Mouse (Mus musculus) stomach, embryonic 15.5 days (tissue): Measurements from ENCODE around the gene Txk. TPM values are rescaled to one million over a fixed set of nuclear protein-coding genes. Genes with fewer than 3 reads are reported as not detected.

Experiments
- ATAC-seq: fragments of 200-750 bp; cut with Nextera tagmentation; 2 replicates; pipeline ENCODE4 v1.8.0; 2017; ENCODE audit warnings: low read depth, moderate number of reproducible peaks, moderate TSS enrichment; ENCODE audit not compliant: insufficient read depth, low FRiP score
- H3K27ac ChIP-seq: fragments of 300-500 bp; sonication (generic); 2 replicates; pipeline ENCODE4 v1.5.1; 2015; ENCODE audit warnings: mild to moderate bottlenecking, inconsistent platforms
- H3K27me3 ChIP-seq: fragments of 300-500 bp; sonication (generic); replicated peaks from 2 replicates; pipeline ENCODE4 v1.6.1; 2015; ENCODE audit warnings: inconsistent platforms
- H3K36me3 ChIP-seq: fragments of 300-500 bp; sonication (generic); 2 replicates; pipeline ENCODE4 v1.6.1; 2015; ENCODE audit warnings: inconsistent platforms
- H3K4me1 ChIP-seq: fragments of 300-500 bp; sonication (generic); 2 replicates; pipeline ENCODE4 v1.6.1; 2015; ENCODE audit warnings: inconsistent platforms
- H3K4me2 ChIP-seq: fragments of 300-500 bp; sonication (generic); 2 replicates; pipeline ENCODE4 v1.6.1; 2015; ENCODE audit warnings: mild to moderate bottlenecking, inconsistent platforms
- H3K4me3 ChIP-seq: fragments of 300-500 bp; sonication (generic); replicated peaks from 2 replicates; pipeline ENCODE4 v1.5.1; 2015; ENCODE audit warnings: inconsistent platforms
- H3K9ac ChIP-seq: fragments of 300-500 bp; sonication (generic); 2 replicates; pipeline ENCODE4 v1.6.1; 2015; ENCODE audit warnings: inconsistent platforms
- H3K9me3 ChIP-seq: fragments of 300-500 bp; sonication (generic); 2 replicates; pipeline ENCODE4 v1.6.1; 2016; ENCODE audit warnings: inconsistent platforms
- WGBS: fragments of 180-500 bp; shearing (Covaris S2); methylation state at CpG from one replicate; pipeline ENCODE4 v1.1.7; 2015; 5-methylcytosine and 5-hydroxymethylcytosine counted together
- polyA plus RNA-seq: library from polyadenylated mRNA; unstranded; fragments of >200 nt; fragmentation: Nextera tagmentation; extraction: Ambion mirVana; gene quantifications from 2 replicates; pipeline ENCODE4 v1.2.1, GENCODE M21; 2015

Gene Txk
- polyA plus RNA-seq, 1 experiment from 2014 or later: 0.36 TPM

DNA sequence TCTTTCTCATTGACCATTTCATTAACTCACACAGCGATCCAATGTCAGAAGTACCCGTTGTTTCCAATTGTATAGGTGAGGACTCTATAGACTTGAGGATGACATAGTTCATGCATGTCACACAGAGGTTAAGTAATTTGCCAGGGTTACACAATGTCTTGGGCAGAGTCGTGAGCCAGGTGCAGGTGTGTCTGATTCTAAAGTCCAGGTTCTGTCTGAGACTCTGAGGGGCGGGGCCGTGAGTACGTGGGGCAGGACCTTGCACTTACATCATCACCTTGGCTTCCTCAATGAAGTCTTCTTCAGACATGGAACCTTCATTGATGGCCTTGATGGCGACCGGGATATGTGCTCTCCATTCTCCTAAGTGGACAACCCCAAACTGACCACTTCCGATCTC lies 42.6 kb downstream of the Txk start:
- 0 out of 2 replicates have a peak, but pooled peaks have one; percentile 35 for ATAC-seq
- Histone ChIP-seq H3K4me2 (no peak overlapping the region), H3K4me3 (no peak overlapping the region), H3K27ac (no peak overlapping the region), H3K9me3 (no peaks in the 10 kb centered on the region), H3K4me1 (no peaks in the 10 kb centered on the region), H3K9ac (no peak overlapping the region), H3K27me3 (no peaks in the 10 kb centered on the region), H3K36me3 (no peaks in the 10 kb centered on the region)
- 85% methylated on average over 9 of the region's 9 CpGs for WGBS

DNA sequence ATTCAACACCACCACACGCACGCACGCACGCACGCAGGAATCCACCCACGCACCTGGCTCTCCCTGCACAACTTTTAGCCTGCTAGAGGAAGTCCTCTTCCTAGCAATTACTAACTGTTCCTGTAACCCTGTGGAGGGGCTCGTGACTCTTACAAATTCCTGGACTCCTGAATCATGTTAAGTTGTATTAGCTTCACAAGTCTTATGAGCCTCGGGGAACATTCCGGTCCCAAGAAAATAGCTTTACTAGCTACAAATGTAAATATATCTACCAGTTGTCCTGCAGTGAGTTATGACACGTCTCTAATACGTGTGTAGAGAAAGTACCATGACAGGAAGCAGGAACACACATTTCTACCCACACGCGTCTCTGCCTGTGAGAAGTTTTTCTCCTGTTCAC lies 43.1 kb downstream of the Txk start:
- H3K4me3 ChIP-seq: no peak overlapping the region
- no peaks in the 10 kb centered on the region for H3K36me3 ChIP-seq
- no peak overlapping the region for H3K27ac ChIP-seq
- 75% methylated on average over 13 of the region's 13 CpGs for WGBS
- H3K4me2 ChIP-seq: no peak overlapping the region
- ATAC-seq: no peak
- H3K27me3 ChIP-seq: no peaks in the 10 kb centered on the region
- H3K9me3 ChIP-seq: no peaks in the 10 kb centered on the region
- no peak overlapping the region for H3K9ac ChIP-seq
- no peaks in the 10 kb centered on the region for H3K4me1 ChIP-seq

DNA sequence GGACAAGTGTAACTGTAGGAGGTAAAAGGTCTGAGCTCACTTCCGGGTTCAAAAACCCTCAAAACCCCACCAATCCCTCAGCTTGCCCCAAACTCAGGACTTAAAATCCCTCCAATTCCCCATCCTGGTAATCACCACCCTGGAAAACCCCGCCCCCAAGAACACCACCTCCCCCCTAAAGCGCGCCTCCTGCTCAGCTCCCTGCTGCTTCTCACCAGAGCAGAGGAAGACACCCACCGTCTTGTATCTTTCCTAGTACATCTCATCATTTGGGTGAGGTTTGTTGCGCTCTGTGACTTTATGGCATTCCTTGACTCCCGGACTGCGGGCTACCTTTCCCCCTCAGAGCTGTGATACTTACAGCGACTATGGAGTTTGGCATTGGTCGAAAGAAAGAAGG lies 45.9 kb downstream of the Txk start:
- H3K9me3 ChIP-seq: no peaks in the 10 kb centered on the region
- ATAC-seq: no peak
- H3K27me3 ChIP-seq: no peaks in the 10 kb centered on the region
- H3K4me1 ChIP-seq: no peaks in the 10 kb centered on the region
- no peak overlapping the region for H3K27ac ChIP-seq
- H3K9ac ChIP-seq: no peak overlapping the region
- H3K4me3 ChIP-seq: no peak overlapping the region
- no peak overlapping the region for H3K4me2 ChIP-seq
- H3K36me3 ChIP-seq: no peaks in the 10 kb centered on the region
- 66% methylated on average over 10 of the region's 10 CpGs for WGBS

DNA sequence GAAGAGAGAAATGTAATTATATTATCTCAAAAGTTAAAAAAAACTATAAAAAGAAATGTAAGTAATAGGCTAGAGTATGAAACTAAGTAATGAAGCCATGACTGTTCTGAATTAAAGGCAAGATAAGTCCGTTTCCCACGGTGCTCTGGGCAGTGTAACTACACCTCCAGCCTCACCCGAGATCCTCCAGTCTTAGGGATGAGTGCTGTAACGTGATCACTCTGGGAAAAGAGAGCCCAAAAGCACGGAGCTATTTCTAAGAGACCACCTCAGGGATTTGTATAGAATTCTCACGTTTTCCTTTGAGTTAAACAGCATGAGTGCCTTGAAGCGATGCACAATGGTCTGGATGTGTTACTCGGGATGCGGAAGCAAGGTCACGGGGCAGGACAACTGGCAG lies 46.5 kb downstream of the Txk start:
- no peak for ATAC-seq
- WGBS: 50% methylated on average over 10 of the region's 10 CpGs
- Histone ChIP-seq H3K9me3 (no peaks in the 10 kb centered on the region), H3K27me3 (no peaks in the 10 kb centered on the region), H3K4me2 (no peak overlapping the region), H3K36me3 (no peaks in the 10 kb centered on the region), H3K9ac (no peak overlapping the region), H3K4me1 (no peaks in the 10 kb centered on the region), H3K27ac (no peak overlapping the region), H3K4me3 (no peak overlapping the region)

DNA sequence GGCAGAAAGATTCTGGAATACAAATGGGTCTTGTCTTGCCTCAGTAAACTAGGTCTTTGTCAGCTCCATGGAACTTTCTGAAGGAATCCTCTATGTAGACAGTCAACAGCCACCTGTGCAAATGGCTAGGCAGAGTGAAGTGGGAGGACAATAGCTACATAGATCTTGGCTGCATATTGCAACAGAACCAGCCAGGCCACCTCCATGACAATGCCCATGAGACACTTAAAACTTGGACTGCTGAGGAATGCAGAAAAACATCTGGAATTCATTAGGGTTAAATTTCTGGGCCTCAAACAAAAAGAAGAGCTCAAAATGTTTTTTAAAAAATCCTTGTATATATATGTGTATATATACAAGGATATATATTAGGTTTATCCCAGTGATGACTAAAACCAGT lies 50.4 kb downstream of the Txk start:
- Histone ChIP-seq H3K4me1 (no peaks in the 10 kb centered on the region; the same call in 1 of the 2 replicates), H3K9me3 (no peaks in the 10 kb centered on the region), H3K27ac (no peak overlapping the region), H3K4me3 (no peak overlapping the region), H3K27me3 (no peaks in the 10 kb centered on the region), H3K9ac (no peak overlapping the region), H3K4me2 (no peak overlapping the region), H3K36me3 (no peaks in the 10 kb centered on the region)
- no peak for ATAC-seq

DNA sequence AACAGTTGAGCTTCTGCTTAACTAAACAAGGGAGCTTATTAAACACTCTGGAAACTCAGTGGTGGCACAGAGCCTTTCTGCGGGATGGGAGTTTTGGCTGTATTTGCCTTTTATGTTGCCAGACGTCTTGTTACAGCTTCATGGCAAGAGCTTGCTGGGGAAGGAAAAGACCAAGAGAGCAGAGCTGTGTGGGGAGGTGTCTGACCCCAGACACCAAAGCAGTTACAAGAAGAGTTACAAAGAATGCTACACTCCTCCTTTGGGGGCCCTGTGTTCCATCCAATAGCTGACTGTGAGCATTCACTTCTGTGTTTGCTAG lies 53.1 kb downstream of the Txk start:
- Histone ChIP-seq H3K9ac (no peak overlapping the region), H3K9me3 (no peaks in the 10 kb centered on the region), H3K4me1 (no peaks in the 10 kb centered on the region; the same call in 1 of the 2 replicates), H3K36me3 (no peaks in the 10 kb centered on the region), H3K4me2 (no peak overlapping the region), H3K27me3 (no peaks in the 10 kb centered on the region), H3K27ac (peak overlapping the region; percentile 35; the same call in 1 of the 2 replicates), H3K4me3 (no peak overlapping the region)
- ATAC-seq: no peak
- 32% methylated on average over 2 of the region's 2 CpGs for WGBS

DNA sequence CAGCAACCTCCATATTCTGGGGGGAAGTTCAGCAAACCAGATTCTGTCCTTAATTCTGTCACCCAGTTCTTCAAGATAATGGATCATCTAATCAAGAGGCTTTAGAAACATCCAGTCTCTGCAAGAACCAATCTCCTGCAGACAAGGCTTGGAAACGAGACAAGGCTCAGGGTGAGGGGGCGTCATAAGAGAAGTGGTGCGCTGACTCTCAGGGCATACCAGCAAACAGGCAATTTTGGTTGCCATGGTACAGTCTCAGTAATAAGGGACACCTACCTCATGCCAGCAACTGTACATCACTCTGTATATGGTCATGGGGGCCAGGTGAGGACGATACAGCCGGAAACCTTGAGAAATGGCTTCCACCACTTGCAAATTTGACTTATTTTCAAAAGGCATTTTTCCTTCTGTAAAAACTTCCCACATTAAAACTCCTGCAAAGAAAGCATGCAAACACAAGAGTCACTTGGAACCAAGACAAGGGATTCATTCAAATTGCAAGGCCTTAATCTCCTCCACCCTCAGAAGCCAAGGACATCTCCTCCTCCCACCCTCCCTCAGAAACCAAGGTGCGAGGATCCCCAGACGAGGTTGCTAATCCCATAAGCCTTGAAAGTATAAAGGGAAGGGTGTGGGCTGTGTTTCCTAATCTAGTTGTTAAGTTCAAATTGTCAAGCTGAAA lies 53.6 kb downstream of the Txk start:
- Histone ChIP-seq H3K4me1 (no peaks in the 10 kb centered on the region; the same call in 1 of the 2 replicates), H3K27ac (peak overlapping the region; percentile 35; the same call in 1 of the 2 replicates), H3K4me2 (no peak overlapping the region), H3K9ac (no peak overlapping the region), H3K4me3 (no peak overlapping the region), H3K27me3 (no peaks in the 10 kb centered on the region), H3K9me3 (no peaks in the 10 kb centered on the region), H3K36me3 (no peaks in the 10 kb centered on the region)
- WGBS: 61% methylated on average over 7 of the region's 7 CpGs
- ATAC-seq: no peak

DNA sequence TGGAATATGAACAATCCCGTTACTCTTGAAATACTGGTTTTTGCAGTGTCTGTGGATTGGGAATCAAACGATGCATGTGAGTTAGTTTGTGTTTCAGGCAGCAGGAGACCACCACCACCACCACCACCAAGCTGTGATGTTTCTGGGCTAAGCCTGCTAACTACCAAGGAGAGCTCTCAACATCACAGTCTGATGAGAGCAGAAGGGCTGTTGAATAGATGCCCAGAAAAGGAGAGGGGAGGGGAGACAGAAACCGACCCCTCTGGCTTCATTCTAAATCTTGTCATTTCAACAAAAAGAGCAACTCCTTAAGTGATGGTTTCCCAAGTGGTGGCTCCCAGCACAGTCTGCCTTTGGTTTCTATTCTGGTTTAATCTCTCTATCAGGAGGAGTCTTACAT lies 54.2 kb downstream of the Txk start:
- Histone ChIP-seq H3K4me1 (no peaks in the 10 kb centered on the region; the same call in 1 of the 2 replicates), H3K27ac (no peak overlapping the region), H3K9me3 (no peaks in the 10 kb centered on the region), H3K4me2 (no peak overlapping the region), H3K27me3 (no peaks in the 10 kb centered on the region), H3K4me3 (no peak overlapping the region), H3K9ac (no peak overlapping the region), H3K36me3 (no peaks in the 10 kb centered on the region)
- WGBS: 51% methylated on average over 3 of the region's 3 CpGs
- no peak for ATAC-seq

DNA sequence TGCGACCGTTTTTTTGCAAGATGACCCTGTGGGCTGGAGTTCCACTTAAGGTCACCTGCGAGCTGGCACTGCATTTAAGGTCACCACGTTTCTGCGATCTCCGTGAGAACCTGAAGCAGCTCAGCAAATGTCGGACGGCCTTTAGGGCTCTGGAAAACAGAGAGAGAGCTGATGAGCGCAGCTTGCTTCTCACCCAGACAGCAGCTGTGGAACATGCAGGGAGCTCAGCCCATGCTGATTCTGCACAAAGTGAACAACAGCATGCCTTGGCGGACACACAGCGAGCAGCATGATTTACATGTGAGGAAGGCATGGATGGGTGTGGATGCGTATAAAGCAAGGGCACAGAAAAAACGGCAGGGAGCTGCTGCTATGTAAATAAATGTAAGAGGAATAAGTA lies 56.1 kb downstream of the Txk start:
- no peak for ATAC-seq
- Histone ChIP-seq H3K27ac (no peak overlapping the region), H3K9me3 (no peaks in the 10 kb centered on the region), H3K4me1 (no peaks in the 10 kb centered on the region; the same call in 1 of the 2 replicates), H3K9ac (no peak overlapping the region), H3K27me3 (no peaks in the 10 kb centered on the region), H3K4me3 (no peak overlapping the region), H3K36me3 (no peaks in the 10 kb centered on the region), H3K4me2 (no peak overlapping the region)
- WGBS: 64% methylated on average over 13 of the region's 13 CpGs

DNA sequence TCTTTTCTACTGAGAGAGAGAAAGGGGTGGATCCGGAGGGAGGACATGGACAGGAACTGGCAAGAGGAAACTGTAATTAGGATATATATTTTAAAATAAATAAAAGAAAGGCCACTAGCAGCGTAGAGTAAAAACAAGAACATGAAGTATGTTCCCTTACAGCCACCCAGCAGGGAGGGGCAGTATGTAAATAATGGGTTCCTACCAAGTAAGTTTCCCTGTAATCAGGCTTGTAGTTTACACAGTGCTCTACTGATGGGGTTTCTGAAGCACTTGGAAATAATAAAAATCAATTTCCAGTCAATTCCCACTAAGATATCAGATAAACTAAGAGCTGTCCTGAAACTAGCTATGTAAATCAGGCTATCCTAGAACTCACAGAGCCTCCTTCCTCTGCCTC lies 57.9 kb downstream of the Txk start:
- WGBS: 56% methylated on average over 2 of the region's 2 CpGs
- Histone ChIP-seq H3K9ac (no peak overlapping the region), H3K27me3 (no peaks in the 10 kb centered on the region), H3K4me2 (no peak overlapping the region), H3K4me1 (no peaks in the 10 kb centered on the region; the same call in 1 of the 2 replicates), H3K36me3 (no peaks in the 10 kb centered on the region), H3K4me3 (no peak overlapping the region), H3K27ac (no peak overlapping the region), H3K9me3 (no peaks in the 10 kb centered on the region)
- ATAC-seq: peak; percentile 67; the same call in 1 of the 2 replicates

DNA sequence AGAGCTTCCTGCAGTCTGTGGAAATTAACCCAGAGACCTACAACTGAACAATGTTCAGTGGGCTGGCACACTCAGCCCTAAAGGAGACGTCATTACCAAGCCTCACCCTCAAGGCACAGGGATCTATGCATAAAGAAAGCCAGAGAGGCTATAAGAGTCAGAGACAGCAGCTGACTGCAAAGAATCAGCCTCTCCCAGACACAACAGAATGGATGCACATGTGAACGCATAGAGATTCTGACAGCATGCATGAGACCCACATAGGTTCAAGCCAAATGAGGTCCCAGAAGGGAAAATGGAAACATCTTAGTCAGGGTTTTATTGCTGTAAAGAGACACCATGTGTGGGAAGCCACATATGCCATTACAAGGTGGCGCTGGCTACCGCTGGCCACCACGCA lies 62.1 kb downstream of the Txk start:
- Histone ChIP-seq H3K9ac (no peak overlapping the region), H3K4me3 (no peak overlapping the region), H3K27me3 (no peaks in the 10 kb centered on the region), H3K4me2 (no peak overlapping the region), H3K9me3 (no peaks in the 10 kb centered on the region), H3K4me1 (no peaks in the 10 kb centered on the region), H3K36me3 (no peaks in the 10 kb centered on the region), H3K27ac (no peak overlapping the region)
- 90% methylated on average over 5 of the region's 5 CpGs for WGBS
- ATAC-seq: no peak

DNA sequence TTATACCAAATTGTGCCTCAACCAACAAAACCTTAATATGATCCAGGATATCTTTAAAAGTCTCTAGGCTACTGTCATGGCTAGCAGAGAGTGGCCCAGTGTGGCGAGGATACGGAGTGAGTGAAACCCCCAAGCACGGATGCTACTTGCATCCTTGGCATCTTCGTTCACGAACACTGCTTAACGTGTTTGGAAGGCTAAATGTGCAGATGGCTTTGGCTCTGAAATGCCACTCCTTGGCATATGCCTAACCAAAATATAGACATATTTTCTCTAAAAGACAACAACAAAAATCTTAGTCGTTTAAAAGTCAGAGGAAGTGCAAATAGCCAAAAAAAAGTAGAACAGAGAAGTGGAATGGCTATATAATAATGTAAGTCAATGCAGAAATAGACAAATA lies 63.0 kb downstream of the Txk start:
- Histone ChIP-seq H3K27me3 (no peaks in the 10 kb centered on the region), H3K27ac (no peak overlapping the region), H3K4me3 (no peak overlapping the region), H3K4me1 (no peaks in the 10 kb centered on the region), H3K9me3 (no peaks in the 10 kb centered on the region), H3K36me3 (no peaks in the 10 kb centered on the region), H3K9ac (no peak overlapping the region), H3K4me2 (no peak overlapping the region)
- 90% methylated on average over 7 of the region's 7 CpGs for WGBS
- ATAC-seq: no peak

DNA sequence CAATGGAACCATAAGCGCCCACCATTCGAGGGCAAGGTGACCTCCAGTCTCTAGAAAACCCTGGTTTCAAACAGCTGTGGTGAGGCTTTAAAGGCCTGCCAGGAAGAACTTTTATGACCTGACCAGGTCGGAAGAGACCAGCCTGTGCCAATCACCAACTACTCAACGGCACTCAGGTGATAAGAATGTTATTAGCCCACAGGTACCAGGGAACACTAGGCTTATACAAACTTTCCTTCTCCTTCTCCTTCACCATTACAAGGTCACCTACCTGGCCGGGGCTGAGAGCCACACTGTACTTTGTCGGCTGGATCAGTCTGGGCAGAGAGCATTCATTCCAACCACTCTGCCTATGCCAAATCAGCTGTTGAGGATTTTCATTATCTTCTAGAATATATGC lies 71.1 kb downstream of the Txk start:
- no peak overlapping the region for H3K9ac ChIP-seq
- H3K4me3 ChIP-seq: no peak overlapping the region
- H3K36me3 ChIP-seq: no peaks in the 10 kb centered on the region
- ATAC-seq: peak; percentile 71
- H3K27me3 ChIP-seq: no peaks in the 10 kb centered on the region
- H3K4me2 ChIP-seq: no peak overlapping the region
- no peaks in the 10 kb centered on the region for H3K4me1 ChIP-seq
- H3K27ac ChIP-seq: no peak overlapping the region
- 73% methylated on average over 6 of the region's 6 CpGs for WGBS
- no peaks in the 10 kb centered on the region for H3K9me3 ChIP-seq
